Mouse (Mus musculus): ENCODE measurements around the gene Rab22a. TPM values are rescaled to one million over a fixed set of nuclear protein-coding genes. Genes with fewer than 3 reads are reported as not detected.
A peak's percentile ranks its signal among the peaks of the same experiment; 100 is the strongest.

Gene Rab22a
- polyA plus RNA-seq, 1 experiment from 2014 or later, result 33.0 TPM

DNA sequence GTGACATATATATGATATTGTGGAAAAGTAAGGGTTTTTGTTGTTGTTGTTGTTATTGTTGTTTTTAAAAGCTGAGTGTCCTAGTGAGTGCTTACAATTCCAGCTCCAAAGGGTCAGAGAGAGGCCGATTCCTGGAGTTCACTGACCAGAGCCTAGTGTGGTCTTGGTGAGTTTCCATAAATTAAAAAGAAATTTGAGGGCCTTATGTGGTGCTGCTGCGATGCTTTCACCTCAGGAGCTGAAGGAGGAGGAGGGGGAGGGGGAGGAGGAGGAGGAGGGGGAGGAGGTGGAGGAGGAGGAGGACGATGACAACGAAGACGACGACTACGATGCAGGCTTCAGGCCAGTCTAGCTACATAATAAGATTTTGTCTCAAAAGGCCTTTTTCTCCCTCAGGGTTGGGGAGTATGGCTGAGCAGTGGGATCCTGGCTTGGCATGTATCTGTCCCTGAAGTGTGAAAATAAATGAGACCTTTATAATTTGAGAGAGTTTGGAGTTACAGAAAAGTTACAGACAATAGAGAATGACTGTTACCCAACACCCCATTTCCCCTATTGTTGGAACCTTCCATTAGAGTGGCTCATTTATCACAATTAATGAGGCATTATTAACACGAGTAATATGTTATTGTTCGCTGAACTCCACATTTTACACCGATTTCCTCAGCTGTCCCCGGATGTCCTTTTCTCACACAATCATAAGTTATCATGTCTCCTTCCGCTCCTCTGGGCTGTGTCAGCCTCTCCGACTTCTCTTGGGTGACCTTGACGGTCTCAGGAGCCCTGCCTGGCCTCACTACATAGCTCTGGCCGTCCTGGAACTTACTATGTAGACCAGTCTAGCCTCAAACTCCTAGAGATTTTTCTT lies 65.6 kb downstream of the Rab22a start:
- Histone ChIP-seq H3K36me3 (no peaks in the 10 kb centered on the region), H3K27me3 (replicated peaks) (no peaks in the 10 kb centered on the region), H3K9ac (no peak overlapping the region), H3K9me3 (no peaks in the 10 kb centered on the region), H3K4me3 (replicated peaks) (no peak overlapping the region), H3K4me1 (no peaks in the 10 kb centered on the region), H3K4me2 (no peak overlapping the region), H3K27ac (no peak overlapping the region)
- no peak for ATAC-seq (ENCODE audit: insufficient read depth, low FRiP score, low read depth)
- 68% methylated on average over 15 of the region's 15 CpGs for WGBS

GRCm38 (mm10) chr2:173725819-173726218 lies 66.3 kb downstream of the Rab22a start:
- no peaks in the 10 kb centered on the region for H3K36me3 ChIP-seq
- H3K27ac ChIP-seq, result no peak overlapping the region
- H3K4me1 ChIP-seq, result peaks cover 4% of the 10 kb centered on the region; the same call in 1 of the 2 replicates
- no peaks in the 10 kb centered on the region for H3K27me3 ChIP-seq (replicated peaks)
- no peak for ATAC-seq (ENCODE audit: insufficient read depth, low FRiP score, low read depth)
- no peak overlapping the region for H3K9ac ChIP-seq
- H3K4me2 ChIP-seq, result no peak overlapping the region
- H3K9me3 ChIP-seq, result no peaks in the 10 kb centered on the region
- 89% methylated on average over 4 of the region's 4 CpGs for WGBS
- H3K4me3 ChIP-seq (replicated peaks), result no peak overlapping the region

DNA sequence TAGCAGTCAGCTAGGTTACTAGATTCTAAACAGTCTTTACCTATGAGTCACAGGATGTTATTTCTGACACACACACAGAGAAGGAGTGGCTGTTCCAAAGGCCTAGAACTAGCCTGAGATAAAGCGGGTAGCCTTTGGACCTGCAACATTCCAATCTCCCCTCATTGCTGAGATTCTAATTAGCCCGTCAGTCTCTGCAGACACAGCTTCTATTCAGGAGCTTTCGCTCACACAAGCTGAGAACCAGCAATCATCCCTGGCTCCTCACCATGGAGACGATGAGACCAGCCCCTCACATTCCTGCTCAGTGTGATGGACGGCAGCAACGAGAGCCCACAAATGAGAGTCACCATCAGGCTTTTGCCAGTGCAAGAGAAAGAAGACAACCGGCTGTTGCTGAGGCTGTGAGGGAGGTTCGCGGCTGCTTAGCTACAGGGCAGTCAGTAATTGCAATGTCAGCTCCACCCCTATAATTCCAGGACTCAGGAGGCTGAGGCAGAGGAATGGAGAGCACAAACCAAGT lies 70.9 kb downstream of the Rab22a start:
- Histone ChIP-seq H3K4me1 (peaks cover 10% of the 10 kb centered on the region; the same call in 1 of the 2 replicates), H3K4me2 (no peak overlapping the region), H3K27me3 (replicated peaks) (no peaks in the 10 kb centered on the region), H3K9me3 (no peaks in the 10 kb centered on the region), H3K36me3 (no peaks in the 10 kb centered on the region), H3K27ac (no peak overlapping the region), H3K9ac (no peak overlapping the region), H3K4me3 (replicated peaks) (no peak overlapping the region)
- 10% methylated on average over 9 of the region's 9 CpGs for WGBS
- ATAC-seq (ENCODE audit: insufficient read depth, low FRiP score, low read depth), result peak; percentile 53; the same call in 1 of the 2 replicates

DNA sequence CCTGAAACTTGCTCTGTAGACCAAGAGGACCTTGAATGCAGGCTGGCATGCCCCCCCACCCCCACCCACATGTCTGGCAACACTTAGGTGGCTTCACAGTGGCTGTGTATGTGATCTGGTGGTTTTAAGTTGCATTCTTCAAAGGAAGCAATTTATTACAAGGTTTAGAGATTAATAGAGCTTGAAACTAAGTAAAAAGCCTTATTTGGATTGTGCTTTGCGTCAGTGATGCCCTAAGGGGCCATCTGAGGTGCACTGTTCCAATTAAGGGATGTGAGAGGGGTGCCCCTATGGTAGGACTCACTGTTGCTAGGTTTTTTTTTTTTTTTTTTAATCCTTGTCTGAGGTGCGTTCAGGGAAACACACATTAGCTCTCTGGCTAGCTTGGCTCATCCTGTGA lies 74.9 kb downstream of the Rab22a start:
- Histone ChIP-seq H3K9ac (no peak overlapping the region), H3K27ac (no peak overlapping the region)

GRCm38 (mm10) chr2:173737222-173737989 lies 77.8 kb downstream of the Rab22a start, which contains the start of gene Vapb:
Gene Vapb, plus strand, starts transcription at chr2:173737511.
- H3K27ac ChIP-seq, result peak within 1 kb of the TSS; percentile 80

More for the DNA sequence above, 74.9 kb downstream of the Rab22a start:
- H3K4me1 ChIP-seq, result peaks cover 25% of the 10 kb centered on the region; the same call in 1 of the 2 replicates
- 56% methylated on average over 2 of the region's 2 CpGs for WGBS
- ATAC-seq (ENCODE audit: insufficient read depth, low FRiP score, low read depth), result no peak
- H3K4me2 ChIP-seq, result no peak overlapping the region
- H3K36me3 ChIP-seq, result no peaks in the 10 kb centered on the region; the same call in 1 of the 2 replicates
- no peaks in the 10 kb centered on the region for H3K27me3 ChIP-seq (replicated peaks)
- H3K9me3 ChIP-seq, result no peaks in the 10 kb centered on the region
- H3K4me3 ChIP-seq (replicated peaks), result no peak overlapping the region

DNA sequence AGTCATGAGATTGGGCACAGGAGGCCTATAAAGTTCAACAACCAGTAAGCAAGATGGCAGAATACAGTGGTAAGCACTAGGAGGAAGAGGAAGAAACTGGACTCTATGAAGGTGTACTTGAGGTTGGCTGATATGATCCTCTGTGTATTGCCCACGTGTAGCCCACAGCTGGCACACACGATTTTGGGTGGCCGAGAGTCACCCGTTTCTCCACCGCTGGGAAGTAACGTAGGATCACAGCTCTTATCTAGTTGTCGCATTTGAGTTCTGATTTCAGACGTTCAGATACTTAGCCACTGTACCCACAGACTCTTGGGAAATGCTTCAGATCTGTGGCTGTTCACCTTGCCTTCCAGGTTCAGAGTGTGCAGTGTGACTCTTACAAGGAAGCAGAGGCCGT lies 78.7 kb downstream of the Rab22a start:
- no peaks in the 10 kb centered on the region for H3K9me3 ChIP-seq
- H3K27ac ChIP-seq, result 0 out of 2 replicates have a peak overlapping the region, but pooled peaks have one; percentile 80
- H3K4me2 ChIP-seq, result peak overlapping the region; percentile 74
- no peaks in the 10 kb centered on the region; the same call in 1 of the 2 replicates for H3K36me3 ChIP-seq
- WGBS, result 76% methylated on average over 9 of the region's 9 CpGs
- H3K9ac ChIP-seq, result peak overlapping the region; percentile 93
- no peak for ATAC-seq (ENCODE audit: insufficient read depth, low FRiP score, low read depth)
- H3K27me3 ChIP-seq (replicated peaks), result no peaks in the 10 kb centered on the region
- peaks cover 35% of the 10 kb centered on the region for H3K4me1 ChIP-seq
- peak overlapping the region; percentile 94 for H3K4me3 ChIP-seq (replicated peaks)

More at GRCm38 (mm10) chr2:173737222-173737989, 77.8 kb downstream of the Rab22a start, which contains the start of gene Vapb:
- Histone ChIP-seq H3K27me3 (replicated peaks) (no peaks in the 10 kb centered on the region), H3K9ac (peak within 1 kb of the TSS; percentile 93), H3K4me2 (peak within 1 kb of the TSS; percentile 74), H3K4me3 (replicated peaks) (peak within 1 kb of the TSS; percentile 94), H3K9me3 (no peaks in the 10 kb centered on the region), H3K36me3 (no peaks in the 10 kb centered on the region; the same call in 1 of the 2 replicates), H3K4me1 (peaks cover 30% of the 10 kb centered on the region; the same call in 1 of the 2 replicates)
- peak; percentile 98 for ATAC-seq (ENCODE audit: insufficient read depth, low FRiP score, low read depth)
- WGBS, result under 1% methylated on average over 70 of the region's 70 CpGs

DNA sequence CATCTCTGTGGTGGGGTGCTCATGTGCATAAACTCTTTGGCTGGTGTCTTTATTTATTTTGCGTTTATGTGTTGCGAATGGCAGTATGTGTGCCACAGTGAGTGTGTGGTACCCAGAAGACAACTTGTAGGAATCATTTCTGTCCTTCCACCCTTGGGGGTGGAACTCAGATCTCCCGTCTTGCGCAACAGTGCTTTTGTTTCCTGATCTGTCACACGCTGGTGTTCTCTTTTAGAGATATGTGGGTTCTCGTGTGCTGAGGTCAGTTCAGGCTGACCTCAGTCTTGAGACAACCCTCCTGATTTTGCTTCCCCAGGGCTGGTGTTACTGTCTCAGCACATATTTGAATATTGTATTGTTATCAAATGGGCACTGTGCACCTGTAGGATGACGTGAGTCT lies 79.5 kb downstream of the Rab22a start:
- H3K27ac ChIP-seq, result no peak overlapping the region
- H3K36me3 ChIP-seq, result no peaks in the 10 kb centered on the region; the same call in 1 of the 2 replicates
- no peak overlapping the region for H3K4me3 ChIP-seq (replicated peaks)
- 85% methylated on average over 7 of the region's 7 CpGs for WGBS
- H3K4me1 ChIP-seq, result peaks cover 35% of the 10 kb centered on the region
- 0 out of 2 replicates have a peak overlapping the region, but pooled peaks have one; percentile 6 for H3K4me2 ChIP-seq
- no peaks in the 10 kb centered on the region for H3K9me3 ChIP-seq
- ATAC-seq (ENCODE audit: insufficient read depth, low FRiP score, low read depth), result no peak
- no peaks in the 10 kb centered on the region for H3K27me3 ChIP-seq (replicated peaks)
- H3K9ac ChIP-seq, result no peak overlapping the region

DNA sequence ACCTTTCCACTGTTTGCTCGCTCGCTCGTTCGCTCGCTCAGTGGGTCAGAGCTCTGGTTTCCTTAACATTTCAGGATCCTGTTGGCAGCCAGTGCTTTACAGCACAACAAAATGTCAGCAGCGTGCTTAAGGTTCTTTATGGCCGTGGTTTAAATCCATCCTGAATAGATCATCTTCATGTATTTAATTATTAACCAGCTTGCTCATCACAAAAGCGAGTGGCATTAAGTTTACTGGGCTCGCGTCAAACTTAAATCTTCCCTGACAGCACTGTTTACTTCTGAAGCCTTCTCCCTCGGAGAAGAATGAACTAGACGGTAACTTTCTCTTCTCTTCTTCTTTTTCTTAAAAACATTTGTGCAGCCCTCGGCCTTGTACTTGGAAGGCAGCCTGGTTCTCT lies 82.5 kb downstream of the Rab22a start:
- peak overlapping the region; percentile 62 for H3K27ac ChIP-seq
- ATAC-seq (ENCODE audit: insufficient read depth, low FRiP score, low read depth), result no peak
- H3K4me2 ChIP-seq, result peak overlapping the region; percentile 22; the same call in 1 of the 2 replicates
- H3K36me3 ChIP-seq, result no peaks in the 10 kb centered on the region; the same call in 1 of the 2 replicates
- WGBS, result 34% methylated on average over 13 of the region's 13 CpGs
- peaks cover 35% of the 10 kb centered on the region for H3K4me1 ChIP-seq
- H3K9ac ChIP-seq, result no peak overlapping the region
- H3K4me3 ChIP-seq (replicated peaks), result 0 out of 2 replicates have a peak overlapping the region, but pooled peaks have one; percentile 7
- no peaks in the 10 kb centered on the region for H3K9me3 ChIP-seq
- no peaks in the 10 kb centered on the region for H3K27me3 ChIP-seq (replicated peaks)

- no peaks in the 10 kb centered on the region; the same call in 1 of the 2 replicates for H3K36me3 ChIP-seq
- no peak overlapping the region for H3K4me3 ChIP-seq (replicated peaks)
- ATAC-seq (ENCODE audit: insufficient read depth, low FRiP score, low read depth), result no peak
- no peaks in the 10 kb centered on the region for H3K27me3 ChIP-seq (replicated peaks)
- WGBS, result 57% methylated on average over 9 of the region's 9 CpGs
- H3K9me3 ChIP-seq, result no peaks in the 10 kb centered on the region
- no peak overlapping the region for H3K27ac ChIP-seq
- H3K4me2 ChIP-seq, result no peak overlapping the region
- H3K4me1 ChIP-seq, result peaks cover 35% of the 10 kb centered on the region
- H3K9ac ChIP-seq, result no peak overlapping the region
These were observed 83.2 kb downstream of the Rab22a start for GRCm38 (mm10) chr2:173742744-173743143.

DNA sequence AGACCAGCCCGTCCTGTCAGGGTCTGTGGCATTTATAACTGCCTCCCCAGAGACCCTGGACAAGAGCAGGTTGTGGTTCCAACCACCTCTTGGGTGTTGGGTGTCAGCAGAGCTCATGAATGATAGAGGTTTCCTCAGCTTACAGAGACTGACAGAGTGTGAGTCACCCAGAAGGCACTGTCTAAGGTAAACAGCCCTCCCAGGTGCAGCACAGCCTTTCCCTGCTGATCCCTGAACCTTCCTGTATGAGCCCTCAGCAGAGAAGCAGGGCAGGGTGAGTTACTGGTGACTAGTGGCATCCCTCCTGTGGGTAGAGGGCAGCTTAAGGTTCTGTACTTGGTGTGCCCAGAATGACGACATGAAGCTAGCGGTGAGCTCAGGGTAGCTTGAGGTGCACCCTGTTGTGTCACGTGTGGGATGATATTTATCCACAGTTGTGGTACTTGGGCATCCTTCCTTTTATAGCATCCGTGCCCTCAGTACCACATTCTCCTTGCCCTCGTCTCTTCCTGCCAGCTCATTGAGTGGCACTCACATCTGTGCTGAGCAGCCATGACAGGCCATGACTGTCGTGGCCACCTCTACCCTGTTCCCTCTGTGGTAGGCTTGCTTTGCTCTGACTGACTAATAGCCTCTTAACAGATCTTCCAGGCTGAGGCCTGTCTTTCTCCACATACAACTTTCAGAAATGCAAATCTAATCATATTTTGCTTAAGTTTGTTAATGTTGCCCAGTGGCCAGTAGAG lies 84.7 kb downstream of the Rab22a start:
- H3K4me2 ChIP-seq, result no peak overlapping the region
- H3K4me3 ChIP-seq (replicated peaks), result no peak overlapping the region
- WGBS, result 81% methylated on average over 7 of the region's 7 CpGs
- H3K9me3 ChIP-seq, result no peaks in the 10 kb centered on the region
- H3K36me3 ChIP-seq, result no peaks in the 10 kb centered on the region
- no peak for ATAC-seq (ENCODE audit: insufficient read depth, low FRiP score, low read depth)
- H3K9ac ChIP-seq, result no peak overlapping the region
- H3K27me3 ChIP-seq (replicated peaks), result no peaks in the 10 kb centered on the region
- H3K27ac ChIP-seq, result no peak overlapping the region
- peaks cover 21% of the 10 kb centered on the region for H3K4me1 ChIP-seq

All from stomach, embryonic 15.5 days (tissue).